ENCODE assay signal across 11 mouse cellular contexts in genomic region chr10:95318392-95318708, GRCm38 (mm10). TPM values are rescaled to one million over a fixed set of nuclear protein-coding genes. Genes with fewer than 3 reads are reported as not detected.
DNase-seq lines count a peak whose midpoint lies in the region; ATAC-seq and TF ChIP-seq lines count a peak whose summit lies in the region.
"Had no signal": no experiment of that assay in that cellular context is flagged by ENCODE, and none has a peak within 500 bp of the region (broad histone marks: within the 10 kb centered on the region; RNA-seq: fewer than 3 reads in every experiment).

No protein-coding gene starts in this region.

- ATAC-seq in intestine, embryonic 14.5 days (replicated peaks; ENCODE audit: low FRiP score, low TSS enrichment, low read depth) = no peak
- no peak for ATAC-seq in intestine, embryonic 15.5 days
- ATAC-seq in G1E (ENCODE audit: extremely low read depth, insufficient number of reproducible peaks, low FRiP score, poor library complexity, severe bottlenecking) = no peak
- no peak; the same call in 1 of the 2 replicates for ATAC-seq in heart, embryonic 16.5 days (replicated peaks; ENCODE audit: extremely low read depth, insufficient read depth, low FRiP score)
- ATAC-seq in midbrain, postnatal 0 days (ENCODE audit: low FRiP score) = no peak

- no peaks in the 10 kb centered on the region for H3K36me3 ChIP-seq in intestine, embryonic 14.5 days (ENCODE audit: control insufficient read depth, insufficient read depth, low read length)
- H3K36me3 ChIP-seq in intestine, embryonic 15.5 days = no peaks in the 10 kb centered on the region
- H3K36me3 ChIP-seq in G1E (replicated peaks) = peaks cover 36% of the 10 kb centered on the region
- H3K36me3 ChIP-seq in heart, embryonic 16.5 days (ENCODE audit: control insufficient read depth, insufficient read depth) = no peaks in the 10 kb centered on the region
- no peaks in the 10 kb centered on the region for H3K36me3 ChIP-seq in midbrain, postnatal 0 days (ENCODE audit: insufficient read depth, low read length)
- H3K36me3 ChIP-seq: hindbrain, embryonic 15.5 days; liver, embryonic 13.5 days had no signal

- no peak overlapping the region for H3K27ac ChIP-seq in intestine, embryonic 14.5 days (ENCODE audit: low read depth)
- no peak overlapping the region for H3K27ac ChIP-seq in intestine, embryonic 15.5 days
- H3K27ac ChIP-seq in heart, embryonic 16.5 days (ENCODE audit: low read length) = peak overlapping the region; percentile 76
- H3K27ac ChIP-seq in midbrain, postnatal 0 days (ENCODE audit: low read depth, low read length) = no peak overlapping the region
- H3K27ac ChIP-seq: hindbrain, embryonic 15.5 days; liver, embryonic 13.5 days had no signal

- DNase-seq in intestine, embryonic 14.5 days (ENCODE audit: low spot score) = peak; percentile 37
- DNase-seq in G1E (ENCODE audit: low spot score) = no peak
- peak; percentile 76 for DNase-seq in adrenal gland, postnatal 10 days
- DNase-seq in midbrain, postnatal 0 days (ENCODE audit: low spot score) = no peak
- DNase-seq in layer of hippocampus, adult 11-12 months (ENCODE audit: low spot score) = no peak
- DNase-seq: kidney, postnatal 4 days; liver, embryonic 13.5 days had no signal

- 92% methylated on average over 7 of the region's 7 CpGs for WGBS in intestine, embryonic 14.5 days
- 92% methylated on average over 7 of the region's 7 CpGs for WGBS in intestine, embryonic 15.5 days
- 55% methylated on average over 7 of the region's 7 CpGs for WGBS in heart, embryonic 16.5 days
- WGBS in midbrain, postnatal 0 days = 87% methylated on average over 7 of the region's 7 CpGs

- H3K4me3 ChIP-seq in intestine, embryonic 14.5 days (ENCODE audit: low read depth, low read length) = no peak overlapping the region
- no peak overlapping the region for H3K4me3 ChIP-seq in intestine, embryonic 15.5 days (replicated peaks)
- H3K4me3 ChIP-seq in G1E (ENCODE audit: low read depth, low read length) = peak overlapping the region; percentile 65
- H3K4me3 ChIP-seq in heart, embryonic 16.5 days (ENCODE audit: low read length) = no peak overlapping the region
- no peak overlapping the region for H3K4me3 ChIP-seq in midbrain, postnatal 0 days (ENCODE audit: low read depth, low read length)
- H3K4me3 ChIP-seq: hindbrain, embryonic 15.5 days; liver, embryonic 13.5 days had no signal

- H3K4me2 ChIP-seq in intestine, embryonic 14.5 days (ENCODE audit: low read length) = no peak overlapping the region
- H3K4me2 ChIP-seq in intestine, embryonic 15.5 days (replicated peaks) = no peak overlapping the region
- H3K4me2 ChIP-seq in heart, embryonic 16.5 days (ENCODE audit: low read depth, low read length) = peak overlapping the region; percentile 29; the same call in 1 of the 2 replicates
- H3K4me2 ChIP-seq in midbrain, postnatal 0 days (ENCODE audit: low read depth, low read length, poor library complexity, severe bottlenecking) = no peak overlapping the region
- H3K4me2 ChIP-seq: hindbrain, embryonic 15.5 days; liver, embryonic 13.5 days had no signal

- H3K9ac ChIP-seq in intestine, embryonic 14.5 days (ENCODE audit: low read length) = no peak overlapping the region
- H3K9ac ChIP-seq in intestine, embryonic 15.5 days = no peak overlapping the region
- H3K9ac ChIP-seq in heart, embryonic 16.5 days (ENCODE audit: low read length) = peak overlapping the region; percentile 71
- no peak overlapping the region for H3K9ac ChIP-seq in midbrain, postnatal 0 days (replicated peaks; ENCODE audit: low read length, poor library complexity, severe bottlenecking)
- H3K9ac ChIP-seq: hindbrain, embryonic 15.5 days; liver, embryonic 13.5 days had no signal

- H3K27me3 ChIP-seq in intestine, embryonic 14.5 days (replicated peaks; ENCODE audit: control insufficient read depth, insufficient read depth, low read length) = no peaks in the 10 kb centered on the region
- no peaks in the 10 kb centered on the region for H3K27me3 ChIP-seq in intestine, embryonic 15.5 days (replicated peaks)
- H3K27me3 ChIP-seq in G1E (ENCODE audit: insufficient read depth, low read length) = no peaks in the 10 kb centered on the region
- H3K27me3 ChIP-seq in heart, embryonic 16.5 days (ENCODE audit: control insufficient read depth, insufficient read depth, low read length) = no peaks in the 10 kb centered on the region
- H3K27me3 ChIP-seq in midbrain, postnatal 0 days (ENCODE audit: insufficient read depth, low read length) = no peaks in the 10 kb centered on the region
- H3K27me3 ChIP-seq: CH12.LX; hindbrain, embryonic 15.5 days; liver, embryonic 13.5 days had no signal

- TF ChIP-seq CTCF in G1E (IDR thresholded peaks at IDR 0.05; ENCODE audit: low read depth, low read length) = no peak
- no peak for TF ChIP-seq CTCF in midbrain, postnatal 0 days (IDR thresholded peaks at IDR 0.05)

- peaks cover 35% of the 10 kb centered on the region for H3K4me1 ChIP-seq in intestine, embryonic 14.5 days (replicated peaks; ENCODE audit: control insufficient read depth, insufficient read depth, low read length)
- peaks cover 18% of the 10 kb centered on the region for H3K4me1 ChIP-seq in intestine, embryonic 15.5 days (replicated peaks)
- peaks cover 77% of the 10 kb centered on the region for H3K4me1 ChIP-seq in G1E (ENCODE audit: insufficient read depth, low read depth, low read length)
- H3K4me1 ChIP-seq in heart, embryonic 16.5 days (ENCODE audit: control insufficient read depth, insufficient read depth, low read length) = peaks cover 32% of the 10 kb centered on the region
- H3K4me1 ChIP-seq in midbrain, postnatal 0 days (ENCODE audit: insufficient read depth, low read length) = peaks cover 6% of the 10 kb centered on the region

- H3K9me3 ChIP-seq in intestine, embryonic 14.5 days (ENCODE audit: control insufficient read depth, low read length) = no peaks in the 10 kb centered on the region
- no peaks in the 10 kb centered on the region for H3K9me3 ChIP-seq in intestine, embryonic 15.5 days
- no peaks in the 10 kb centered on the region for H3K9me3 ChIP-seq in G1E (replicated peaks)
- no peaks in the 10 kb centered on the region for H3K9me3 ChIP-seq in heart, embryonic 16.5 days (replicated peaks; ENCODE audit: control insufficient read depth, low read length)
- no peaks in the 10 kb centered on the region for H3K9me3 ChIP-seq in midbrain, postnatal 0 days (ENCODE audit: low read length)
- H3K9me3 ChIP-seq: hindbrain, embryonic 15.5 days; liver, embryonic 13.5 days had no signal

RNA-seq across cellular contexts. Expression of gene Cradd, which starts 5.6 kb away (rescaled TPM):
- polyA plus RNA-seq in intestine, embryonic 14.5 days (2014; fragmentation: Nextera tagmentation; extraction: Ambion mirVana) = 13.6 and 14.5 TPM in 2 replicates
- 10.8 and 11.2 TPM in 2 replicates for polyA plus RNA-seq in intestine, embryonic 15.5 days (2015; fragmentation: Nextera tagmentation; extraction: Ambion mirVana)
- 81.4 and 91.9 TPM in 2 replicates for total RNA-seq in G1E (2014; fragmentation: Nextera tagmentation)
- 9.0 and 9.1 TPM in 2 replicates for total RNA-seq in G1E (2017)
- 22.5 and 24.4 TPM in 2 replicates for polyA plus RNA-seq in G1E (2012)
- total RNA-seq in adrenal gland, postnatal 10 days (2021) = 10 to 100 TPM in 1 of 2 experiments, 1 to 10 TPM in 1; 8.2 to 13.4 TPM
- polyA plus RNA-seq in heart, embryonic 16.5 days (2015; fragmentation: Nextera tagmentation; extraction: Ambion mirVana) = 7.5 and 7.6 TPM in 2 replicates
- total RNA-seq in midbrain, postnatal 0 days (2014; rRNA removed) = 8.2 and 10.3 TPM in 2 replicates
- 9.2 and 11.5 TPM in 2 replicates for polyA plus RNA-seq in midbrain, postnatal 0 days (2015; fragmentation: Nextera tagmentation; extraction: Ambion mirVana)

Comparison
In these comparisons a context has a peak if more than half of its experiments do, and no peak if none do; other contexts are left out.
1. DNase-seq: peak in intestine, embryonic 14.5 days (single experiment) and adrenal gland, postnatal 10 days (single experiment); none in G1E (single experiment), midbrain, postnatal 0 days (single experiment) and layer of hippocampus, adult 11-12 months (single experiment).